Mouse (Mus musculus) midbrain, embryonic 12.5 days (tissue): ENCODE measurements around the gene Mre11a. TPM values are rescaled to one million over a fixed set of nuclear protein-coding genes. Genes with fewer than 3 reads are reported as not detected.
A peak's percentile ranks its signal among the peaks of the same experiment; 100 is the strongest.

ENCODE experiments used
- ATAC-seq: fragments of 200-750 bp; cut with Nextera tagmentation; 2 replicates; pipeline ENCODE4 v1.8.0; 2017; ENCODE audit warnings: low read depth, moderate TSS enrichment, moderate library complexity; ENCODE audit not compliant: low FRiP score
- H3K27ac ChIP-seq: fragments of 300-500 bp; sonication (generic); replicated peaks from 2 replicates; pipeline ENCODE4 v1.5.1; 2016; ENCODE audit warnings: mild to moderate bottlenecking
- H3K27me3 ChIP-seq: fragments of 300-500 bp; sonication (generic); 2 replicates; pipeline ENCODE4 v1.6.1; 2016; ENCODE audit warnings: mild to moderate bottlenecking
- H3K36me3 ChIP-seq: fragments of 300-500 bp; sonication (generic); 2 replicates; pipeline ENCODE4 v1.6.1; 2016
- H3K4me1 ChIP-seq: fragments of 300-500 bp; sonication (generic); 2 replicates; pipeline ENCODE4 v1.6.1; 2016
- H3K4me2 ChIP-seq: fragments of 300-500 bp; sonication (generic); replicated peaks from 2 replicates; pipeline ENCODE4 v1.6.1; 2016; ENCODE audit warnings: mild to moderate bottlenecking, moderate library complexity
- H3K4me3 ChIP-seq: fragments of 300-500 bp; sonication (generic); 2 replicates; pipeline ENCODE4 v1.5.1; 2016; ENCODE audit warnings: mild to moderate bottlenecking
- H3K9ac ChIP-seq: fragments of 300-500 bp; sonication (generic); replicated peaks from 2 replicates; pipeline ENCODE4 v1.6.1; 2016; ENCODE audit warnings: mild to moderate bottlenecking, moderate library complexity
- H3K9me3 ChIP-seq: fragments of 300-500 bp; sonication (generic); 2 replicates; pipeline ENCODE4 v1.6.1; 2016; ENCODE audit warnings: mild to moderate bottlenecking
- WGBS: fragments of 180-500 bp; shearing (Covaris S2); methylation state at CpG from one replicate; pipeline ENCODE4 v1.1.7; 2016; 5-methylcytosine and 5-hydroxymethylcytosine counted together
- polyA plus RNA-seq: library from polyadenylated mRNA; unstranded; fragments of >200 nt; fragmentation: Nextera tagmentation; extraction: Ambion mirVana; gene quantifications from 2 replicates; pipeline ENCODE4 v1.2.1, GENCODE M21; 2016

Gene Mre11a
- polyA plus RNA-seq, 1 experiment from 2014 or later: 31.7 TPM

- H3K9me3 ChIP-seq: no peaks in the 10 kb centered on the region
- H3K27ac ChIP-seq: no peak overlapping the region
These were observed 73.8 kb downstream of the Mre11a start for GRCm38 (mm10) chr9:14858170-14858706.

DNA sequence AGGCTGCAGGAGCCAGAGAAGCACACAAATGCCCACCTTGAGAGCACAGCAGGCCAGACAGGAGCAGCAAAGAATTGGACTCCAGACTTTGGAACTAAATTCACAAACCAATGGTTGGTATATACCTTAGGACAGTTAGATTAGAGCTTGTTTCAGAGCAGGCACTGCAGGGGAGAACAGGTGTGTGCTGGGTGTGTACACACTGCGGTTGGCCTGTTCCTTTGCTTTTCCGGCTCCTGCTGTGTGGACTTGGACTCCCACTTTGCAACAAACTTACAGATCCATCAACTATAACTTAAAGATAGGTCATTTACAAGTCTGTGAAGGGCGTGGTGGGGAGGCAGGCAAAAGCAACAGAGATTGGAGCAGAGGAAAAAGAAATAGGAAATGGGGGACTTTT lies 74.3 kb downstream of the Mre11a start:
- no peak for ATAC-seq
- WGBS: 74% methylated on average over 3 of the region's 3 CpGs
- Histone ChIP-seq H3K9ac (no peak overlapping the region), H3K4me3 (no peak overlapping the region), H3K27me3 (peaks cover 45% of the 10 kb centered on the region), H3K4me2 (no peak overlapping the region), H3K4me1 (peaks cover 10% of the 10 kb centered on the region), H3K36me3 (no peaks in the 10 kb centered on the region), H3K9me3 (no peaks in the 10 kb centered on the region), H3K27ac (no peak overlapping the region)

More at GRCm38 (mm10) chr9:14858170-14858706, 73.8 kb downstream of the Mre11a start:
- no peak for ATAC-seq
- peaks cover 10% of the 10 kb centered on the region for H3K4me1 ChIP-seq
- no peak overlapping the region for H3K4me3 ChIP-seq
- H3K4me2 ChIP-seq: no peak overlapping the region
- no peak overlapping the region for H3K9ac ChIP-seq
- no peaks in the 10 kb centered on the region for H3K36me3 ChIP-seq
- WGBS: 84% methylated on average over 7 of the region's 7 CpGs
- peaks cover 44% of the 10 kb centered on the region for H3K27me3 ChIP-seq

GRCm38 (mm10) chr9:14859868-14860639 lies 75.6 kb downstream of the Mre11a start, which contains the start of gene Gpr83:
Gpr83 (plus strand) TSS chr9:14860210.
- Histone ChIP-seq H3K27ac (no peak within 1 kb of the TSS), H3K4me2 (peak within 1 kb of the TSS; percentile 96), H3K4me3 (peak within 1 kb of the TSS; percentile 52), H3K4me1 (peaks cover 10% of the 10 kb centered on the region), H3K9ac (peak within 1 kb of the TSS; percentile 58), H3K9me3 (no peaks in the 10 kb centered on the region), H3K36me3 (no peaks in the 10 kb centered on the region), H3K27me3 (peaks cover 48% of the 10 kb centered on the region)
- peak; percentile 93 for ATAC-seq
- 2% methylated on average over 46 of the region's 47 CpGs for WGBS

DNA sequence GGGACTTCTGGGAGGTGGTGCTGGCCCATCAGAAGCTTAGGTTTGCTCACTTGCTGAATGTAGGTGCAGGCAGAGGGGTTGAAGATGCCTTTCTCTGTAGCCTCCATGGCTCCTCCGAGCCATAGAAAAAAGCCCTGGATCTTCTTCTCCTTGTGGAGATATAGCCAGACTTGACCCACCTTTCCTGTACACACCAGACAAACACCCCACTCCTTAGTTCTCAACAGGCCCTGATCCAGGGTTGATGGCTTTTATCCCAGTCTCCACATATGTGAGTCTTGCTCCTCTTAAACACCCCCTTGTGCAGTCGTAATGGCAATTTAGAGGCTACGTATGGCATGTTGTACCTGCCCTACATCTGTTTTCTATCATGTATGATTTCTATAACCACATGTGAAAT lies 78.7 kb downstream of the Mre11a start:
- no peak for ATAC-seq
- peaks cover 48% of the 10 kb centered on the region for H3K27me3 ChIP-seq
- no peak overlapping the region for H3K9ac ChIP-seq
- H3K4me1 ChIP-seq: peaks cover 10% of the 10 kb centered on the region
- H3K36me3 ChIP-seq: no peaks in the 10 kb centered on the region
- H3K4me3 ChIP-seq: no peak overlapping the region
- no peak overlapping the region for H3K27ac ChIP-seq
- WGBS: 93% methylated on average over 3 of the region's 3 CpGs
- no peaks in the 10 kb centered on the region for H3K9me3 ChIP-seq
- no peak overlapping the region for H3K4me2 ChIP-seq

DNA sequence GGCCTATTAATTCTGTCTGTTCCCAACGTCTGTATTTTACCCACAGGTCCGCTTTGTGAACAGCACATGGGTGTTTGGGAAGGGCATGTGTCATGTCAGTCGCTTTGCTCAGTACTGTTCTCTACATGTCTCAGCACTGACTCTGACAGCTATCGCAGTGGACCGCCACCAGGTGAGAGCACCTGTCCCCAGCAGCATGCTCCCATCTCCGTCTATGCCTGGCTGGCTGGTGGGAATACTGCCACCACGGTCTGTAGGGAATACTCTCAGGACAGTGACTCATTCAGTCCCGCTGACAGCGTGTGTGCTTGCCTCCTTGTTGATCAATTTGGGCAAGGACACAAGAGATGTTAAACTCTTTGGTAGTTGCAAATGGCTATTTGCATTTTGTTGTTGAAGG lies 80.3 kb downstream of the Mre11a start:
- Histone ChIP-seq H3K27me3 (peaks cover 32% of the 10 kb centered on the region), H3K36me3 (no peaks in the 10 kb centered on the region), H3K9ac (no peak overlapping the region), H3K27ac (no peak overlapping the region), H3K4me2 (no peak overlapping the region), H3K9me3 (no peaks in the 10 kb centered on the region), H3K4me1 (peaks cover 8% of the 10 kb centered on the region), H3K4me3 (no peak overlapping the region)
- no peak for ATAC-seq
- WGBS: 87% methylated on average over 9 of the region's 9 CpGs

DNA sequence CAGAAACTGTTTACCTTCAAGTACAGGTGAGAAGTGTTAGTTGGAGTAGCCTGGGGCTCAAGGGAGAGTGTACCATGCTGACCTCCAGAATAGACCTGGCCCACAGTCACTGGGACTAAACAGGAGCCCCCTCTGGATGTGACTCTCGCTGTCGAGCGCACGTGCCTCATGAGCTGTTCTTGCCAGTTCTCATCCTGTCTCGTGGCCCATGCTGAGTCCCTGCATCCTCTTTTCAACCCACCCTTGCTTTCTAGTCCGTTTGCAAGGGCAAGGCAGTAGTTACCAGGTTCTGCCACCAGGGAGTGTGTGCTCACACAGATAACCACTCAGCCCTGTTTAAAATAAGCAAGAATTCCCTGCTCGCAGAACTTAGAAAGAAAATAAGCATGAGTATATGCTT lies 82.5 kb downstream of the Mre11a start:
- H3K4me1 ChIP-seq: peaks cover 5% of the 10 kb centered on the region
- H3K27me3 ChIP-seq: peaks cover 11% of the 10 kb centered on the region
- peak; percentile 50 for ATAC-seq
- H3K36me3 ChIP-seq: no peaks in the 10 kb centered on the region
- H3K4me3 ChIP-seq: no peak overlapping the region
- H3K27ac ChIP-seq: no peak overlapping the region
- H3K9me3 ChIP-seq: no peaks in the 10 kb centered on the region
- no peak overlapping the region for H3K4me2 ChIP-seq
- no peak overlapping the region for H3K9ac ChIP-seq
- 35% methylated on average over 7 of the region's 7 CpGs for WGBS

DNA sequence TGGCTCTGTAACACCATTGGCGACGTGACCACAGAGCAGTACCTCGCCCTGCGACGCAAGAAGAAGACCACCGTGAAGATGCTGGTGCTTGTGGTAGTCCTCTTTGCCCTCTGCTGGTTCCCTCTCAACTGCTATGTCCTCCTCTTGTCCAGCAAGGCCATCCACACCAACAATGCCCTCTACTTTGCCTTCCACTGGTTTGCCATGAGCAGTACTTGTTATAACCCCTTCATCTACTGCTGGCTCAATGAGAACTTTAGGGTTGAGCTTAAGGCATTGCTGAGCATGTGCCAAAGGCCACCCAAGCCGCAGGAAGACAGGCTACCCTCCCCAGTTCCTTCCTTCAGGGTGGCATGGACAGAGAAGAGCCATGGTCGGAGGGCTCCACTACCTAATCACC lies 83.9 kb downstream of the Mre11a start:
- no peak overlapping the region for H3K27ac ChIP-seq
- ATAC-seq: no peak

GRCm38 (mm10) chr9:14870377-14870776 lies 85.9 kb downstream of the Mre11a start:
- Histone ChIP-seq H3K4me1 (peaks cover 13% of the 10 kb centered on the region), H3K9ac (no peak overlapping the region), H3K4me2 (no peak overlapping the region), H3K9me3 (no peaks in the 10 kb centered on the region), H3K4me3 (no peak overlapping the region), H3K36me3 (no peaks in the 10 kb centered on the region), H3K27me3 (no peaks in the 10 kb centered on the region), H3K27ac (no peak overlapping the region)
- 88% methylated on average over 2 of the region's 2 CpGs for whole genome bisulfite sequencing
- ATAC-seq: no peak

More for the DNA sequence above, 83.9 kb downstream of the Mre11a start:
- Histone ChIP-seq H3K9me3 (no peaks in the 10 kb centered on the region), H3K27me3 (peaks cover 4% of the 10 kb centered on the region; the same call in 1 of the 2 replicates), H3K9ac (no peak overlapping the region), H3K4me1 (peaks cover 13% of the 10 kb centered on the region), H3K4me2 (no peak overlapping the region), H3K36me3 (no peaks in the 10 kb centered on the region), H3K4me3 (no peak overlapping the region)
- WGBS: 94% methylated on average over 8 of the region's 8 CpGs

DNA sequence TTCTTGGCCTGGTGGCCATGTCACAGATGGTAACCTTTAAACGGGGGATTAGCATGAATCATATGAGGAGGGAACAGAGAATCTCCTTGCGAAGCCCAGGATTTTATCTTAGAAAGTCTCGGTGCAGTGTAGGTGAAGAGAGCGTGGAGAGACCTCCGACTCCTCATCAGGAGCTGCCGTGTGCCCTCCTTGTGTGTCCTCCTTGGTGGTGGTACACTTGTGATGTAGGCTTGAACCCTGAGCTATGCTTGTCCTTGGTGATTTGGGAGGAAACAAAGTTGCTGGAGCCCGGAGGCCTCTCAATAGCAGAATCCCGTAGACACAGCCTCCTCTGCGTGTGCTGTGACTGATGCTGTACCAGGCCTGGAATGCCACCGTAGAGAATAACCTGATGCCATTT lies 86.3 kb downstream of the Mre11a start:
- H3K4me3 ChIP-seq: no peak overlapping the region
- no peaks in the 10 kb centered on the region for H3K9me3 ChIP-seq
- H3K27ac ChIP-seq: no peak overlapping the region
- no peak overlapping the region for H3K9ac ChIP-seq
- H3K36me3 ChIP-seq: no peaks in the 10 kb centered on the region
- H3K4me2 ChIP-seq: no peak overlapping the region
- WGBS: 92% methylated on average over 10 of the region's 10 CpGs
- no peaks in the 10 kb centered on the region for H3K27me3 ChIP-seq
- no peak for ATAC-seq
- peaks cover 13% of the 10 kb centered on the region for H3K4me1 ChIP-seq

GRCm38 (mm10) chr9:14871536-14871935 lies 87.1 kb downstream of the Mre11a start:
- H3K36me3 ChIP-seq: no peaks in the 10 kb centered on the region
- H3K9ac ChIP-seq: no peak overlapping the region
- H3K4me1 ChIP-seq: peaks cover 13% of the 10 kb centered on the region
- H3K4me2 ChIP-seq: no peak overlapping the region
- H3K27me3 ChIP-seq: no peaks in the 10 kb centered on the region
- no peak overlapping the region for H3K4me3 ChIP-seq
- 0 out of 2 replicates have a peak overlapping the region, but pooled peaks have one; percentile 50 for H3K27ac ChIP-seq
- H3K9me3 ChIP-seq: no peaks in the 10 kb centered on the region
- ATAC-seq: no peak
- WGBS: 62% methylated on average over 3 of the region's 3 CpGs

DNA sequence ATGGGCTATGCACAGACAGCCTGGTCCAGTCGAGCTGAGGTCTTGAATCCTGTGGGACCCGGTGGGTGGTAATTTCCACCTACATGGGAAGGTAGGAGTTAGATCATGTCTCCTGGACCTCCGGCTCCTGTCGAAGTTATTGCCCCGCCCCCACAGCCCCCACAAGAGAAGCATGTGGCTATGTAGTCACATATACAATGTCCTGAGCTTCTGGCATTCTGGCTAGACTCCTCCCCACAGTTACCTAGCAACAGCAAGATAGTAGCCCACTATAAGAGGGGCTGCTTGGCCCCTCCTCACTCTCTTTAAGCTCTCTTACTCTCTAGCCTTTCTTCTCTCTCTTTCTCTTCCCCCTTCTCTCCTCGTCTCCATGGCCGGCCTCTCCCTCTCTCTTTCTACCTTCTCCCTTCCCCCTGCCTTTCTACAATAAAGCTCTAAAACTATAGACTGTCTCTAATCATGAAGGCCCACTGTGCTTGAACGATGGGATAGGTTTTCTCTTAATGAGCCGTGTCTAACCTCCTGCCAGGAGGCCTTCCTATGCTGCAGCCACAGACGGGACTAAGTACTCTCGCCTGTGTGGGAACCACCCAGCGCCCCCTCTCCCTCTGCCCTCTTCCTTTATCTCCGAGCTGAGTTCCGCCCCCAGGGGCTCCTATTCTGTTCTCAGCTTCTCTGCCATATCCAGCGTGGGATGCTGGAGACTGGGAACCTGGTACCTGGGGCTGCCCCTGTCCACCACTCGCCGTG lies 87.9 kb downstream of the Mre11a start:
- no peak overlapping the region for H3K4me3 ChIP-seq
- H3K27ac ChIP-seq: peak overlapping the region; percentile 50

More for the DNA sequence above, 87.9 kb downstream of the Mre11a start:
- ATAC-seq: peak; percentile 90
- Histone ChIP-seq H3K9me3 (no peaks in the 10 kb centered on the region), H3K27me3 (no peaks in the 10 kb centered on the region), H3K9ac (no peak overlapping the region), H3K4me1 (peaks cover 13% of the 10 kb centered on the region), H3K36me3 (no peaks in the 10 kb centered on the region), H3K4me2 (peak overlapping the region; percentile 14)
- 26% methylated on average over 17 of the region's 17 CpGs for WGBS
